Mouse (Mus musculus): Measurements from ENCODE around the gene Pm20d1. TPM values are rescaled to one million over a fixed set of nuclear protein-coding genes. Genes with fewer than 3 reads are reported as not detected.

Gene Pm20d1
- total and polyA plus RNA-seq, 3 experiments: not detected

DNA sequence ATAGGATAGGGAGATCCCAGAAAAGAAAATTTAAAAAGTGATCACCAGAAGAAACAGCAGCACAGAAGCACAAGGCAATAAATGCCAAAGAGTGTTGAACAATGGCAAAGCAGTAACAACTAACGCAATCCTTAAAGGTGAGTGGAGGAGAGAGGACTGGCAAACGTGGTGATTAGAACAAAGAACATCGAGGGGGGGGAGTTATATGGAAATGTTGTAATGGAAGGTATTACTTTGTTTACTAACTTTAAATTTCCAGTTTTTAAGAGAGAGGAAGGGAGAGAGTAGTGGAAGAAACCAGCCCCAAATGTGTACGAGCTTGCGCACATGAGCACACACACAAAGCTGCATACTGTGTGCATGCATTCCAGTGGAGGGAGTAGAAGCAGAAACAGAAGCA, 68.4 kb downstream of the Pm20d1 start:
- Histone ChIP-seq H3K27me3 (ENCODE audit: control insufficient read depth in 1 of 2, insufficient read depth in 2 of 2, low read length in 2 of 2) (peaks cover 0 to 1% of the 10 kb centered on the region in 2 experiments; a peak in 1 of 4 replicates), H3K4me3 (ENCODE audit: control insufficient read depth in 1 of 2, insufficient read depth in 1 of 2, low read depth in 2 of 2, low read length in 2 of 2) (no peak overlapping the region), H3K27ac (ENCODE audit: control insufficient read depth, low read depth, low read length) (no peak overlapping the region), H3K4me1 (ENCODE audit: control insufficient read depth in 1 of 2, insufficient read depth in 2 of 2, low read length in 2 of 2) (peaks cover 0 to 10% of the 10 kb centered on the region in 2 experiments; a peak in 3 of 4 replicates), H3K9ac (ENCODE audit: control insufficient read depth, low read depth, low read length, poor library complexity, severe bottlenecking) (no peak overlapping the region; the same call in 1 of the 2 replicates), H3K9me3 (replicated peaks; ENCODE audit: insufficient read depth, low read length) (no peaks in the 10 kb centered on the region), H3K36me3 (ENCODE audit: control insufficient read depth in 1 of 2, insufficient read depth in 2 of 2, low read length in 2 of 2) (peaks cover 0 to 8% of the 10 kb centered on the region in 2 experiments; a peak in 2 of 4 replicates), H3K79me2 (ENCODE audit: control insufficient read depth, insufficient read depth, low read length, poor library complexity) (peaks cover 9% of the 10 kb centered on the region)
- TF ChIP-seq JUND (IDR thresholded peaks at IDR 0.05; ENCODE audit: low read depth, low read length) (no peak), MYC (IDR thresholded peaks at IDR 0.05; ENCODE audit: low read depth, low read length) (no peak), E2F4 (IDR thresholded peaks at IDR 0.05; ENCODE audit: borderline replicate concordance, low read depth, low read length) (no peak), ELF1 (IDR thresholded peaks at IDR 0.05; ENCODE audit: low read depth, low read length) (no peak), GATA1 (IDR thresholded peaks at IDR 0.05; ENCODE audit: low read depth, low read length) (no peak), RAD21 (IDR thresholded peaks at IDR 0.05; ENCODE audit: low read depth, low read length) (no peak), NELFE (IDR thresholded peaks at IDR 0.05; ENCODE audit: low read depth, low read length) (no peak), TBP (IDR thresholded peaks at IDR 0.05; ENCODE audit: low read depth, low read length) (no peak), USF1 (IDR thresholded peaks at IDR 0.05; ENCODE audit: low read depth, low read length) (no peak), CTCF (IDR thresholded peaks at IDR 0.05 in 2 of 3, conservative IDR thresholded peaks at IDR 0.05 in 1 of 3; ENCODE audit: control insufficient read depth in 1 of 3, insufficient read depth in 1 of 3, low read depth in 2 of 3, low read length in 3 of 3, poor library complexity in 1 of 3, severe bottlenecking in 1 of 3) (no peak), MAX (IDR thresholded peaks at IDR 0.05; ENCODE audit: low read length) (no peak), KAT2A (conservative IDR thresholded peaks at IDR 0.05; ENCODE audit: low read depth, low read length) (no peak), ETS1 (IDR thresholded peaks at IDR 0.05; ENCODE audit: low read depth, low read length) (no peak), TCF12 (IDR thresholded peaks at IDR 0.05; ENCODE audit: low read depth, low read length) (no peak)
- DNase-seq (ENCODE audit: low read depth, low spot score): no peak

DNA sequence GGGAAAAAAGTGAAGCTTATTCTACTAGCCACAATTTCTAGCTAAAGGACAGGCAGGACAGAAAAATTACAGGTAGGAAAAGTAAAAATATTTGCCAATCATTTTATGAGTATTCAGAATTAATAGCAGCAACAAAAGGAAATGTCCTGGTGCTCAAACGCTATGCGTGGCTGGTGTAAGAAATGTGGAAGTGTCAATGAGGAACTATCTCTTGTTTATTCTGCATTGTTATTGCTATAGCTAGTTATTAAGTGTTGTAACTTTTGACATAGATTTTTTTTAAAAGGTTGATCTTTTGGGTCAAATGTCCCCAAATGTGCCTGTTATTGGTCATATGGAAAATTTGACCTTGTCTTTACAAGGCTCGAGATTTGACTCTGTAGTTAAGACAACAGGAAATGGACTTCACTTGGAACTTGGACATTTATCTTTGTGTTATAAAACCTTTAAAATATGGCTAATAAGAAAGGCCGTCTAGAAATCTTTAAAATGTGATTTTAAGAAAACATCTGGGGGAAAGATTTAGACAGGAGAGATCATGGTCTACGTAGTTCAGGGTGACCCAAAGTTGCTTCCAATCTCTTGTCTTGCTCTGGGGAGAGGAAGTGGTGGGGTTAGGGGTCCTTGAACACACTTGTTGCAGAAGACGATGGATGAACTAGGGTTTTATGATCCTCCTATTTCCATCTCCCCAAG, 69.3 kb downstream of the Pm20d1 start:
- H3K4me3 ChIP-seq (ENCODE audit: control insufficient read depth in 1 of 2, insufficient read depth in 1 of 2, low read depth in 2 of 2, low read length in 2 of 2): peak overlapping the region; percentile 18 to 97
- peak overlapping the region; percentile 80 for H3K27ac ChIP-seq (ENCODE audit: control insufficient read depth, low read depth, low read length)
- DNase-seq (ENCODE audit: low read depth, low spot score): peak; percentile 83
- TF ChIP-seq MYC (IDR thresholded peaks at IDR 0.05; ENCODE audit: low read depth, low read length): no peak
- TF ChIP-seq MEF2A (IDR thresholded peaks at IDR 0.05; ENCODE audit: extremely low read depth, insufficient replicate concordance, low read depth, low read length, poor library complexity, severe bottlenecking): no peak
- TF ChIP-seq POLR2AphosphoS2 (IDR thresholded peaks at IDR 0.05; ENCODE audit: low read length): peak; percentile 97
- no peak for TF ChIP-seq TAL1 (IDR thresholded peaks at IDR 0.05; ENCODE audit: low read length)
- peak; percentile 59; the same call in 1 of the 2 replicates for TF ChIP-seq SIN3A (IDR thresholded peaks at IDR 0.05; ENCODE audit: low read length)
- peak; percentile 34; the same call in 1 of the 2 replicates for TF ChIP-seq POLR2AphosphoS5 (IDR thresholded peaks at IDR 0.05; ENCODE audit: borderline replicate concordance, low read depth, low read length)
- TF ChIP-seq BHLHE40 (IDR thresholded peaks at IDR 0.05; ENCODE audit: borderline replicate concordance, low read depth, low read length): no peak
- TF ChIP-seq UBTF (IDR thresholded peaks at IDR 0.05; ENCODE audit: borderline replicate concordance, insufficient read depth, low read depth, low read length): no peak
- TF ChIP-seq ZC3H11A (IDR thresholded peaks at IDR 0.05; ENCODE audit: low read depth, low read length): no peak
- TF ChIP-seq CHD1 (IDR thresholded peaks at IDR 0.05; ENCODE audit: low read depth, low read length): no peak
- no peak for TF ChIP-seq CHD2 (IDR thresholded peaks at IDR 0.05; ENCODE audit: low read length)
- no peak for TF ChIP-seq EP300 (IDR thresholded peaks at IDR 0.05; ENCODE audit: low read depth in 1 of 2, low read length in 2 of 2)
- TF ChIP-seq ZKSCAN1 (IDR thresholded peaks at IDR 0.05; ENCODE audit: low read depth, low read length): no peak
- peak; percentile 36; the same call in 1 of the 2 replicates for TF ChIP-seq ELF1 (IDR thresholded peaks at IDR 0.05; ENCODE audit: low read depth, low read length)
- peak; percentile 58 for TF ChIP-seq MXI1 (IDR thresholded peaks at IDR 0.05; ENCODE audit: low read depth, low read length)
- TF ChIP-seq RAD21 (IDR thresholded peaks at IDR 0.05; ENCODE audit: low read depth, low read length): no peak
- peak; percentile 99 for TF ChIP-seq TBP (IDR thresholded peaks at IDR 0.05; ENCODE audit: low read depth, low read length)
- peak; percentile 89 for TF ChIP-seq ETS1 (IDR thresholded peaks at IDR 0.05; ENCODE audit: low read depth, low read length)
- TF ChIP-seq NRF1 (IDR thresholded peaks at IDR 0.05; ENCODE audit: insufficient read depth, low read depth, low read length, poor library complexity, severe bottlenecking): no peak
- peak; percentile 74 for TF ChIP-seq NELFE (IDR thresholded peaks at IDR 0.05; ENCODE audit: low read depth, low read length)
- TF ChIP-seq MYB (IDR thresholded peaks at IDR 0.05; ENCODE audit: low read depth, low read length): no peak
- TF ChIP-seq MAX (IDR thresholded peaks at IDR 0.05; ENCODE audit: low read length): no peak

More for the DNA sequence above, 69.3 kb downstream of the Pm20d1 start:
- H3K4me1 ChIP-seq (ENCODE audit: control insufficient read depth in 1 of 2, insufficient read depth in 2 of 2, low read length in 2 of 2): peaks cover 0 to 10% of the 10 kb centered on the region in 2 experiments; a peak in 3 of 4 replicates
- H3K9me3 ChIP-seq (replicated peaks; ENCODE audit: insufficient read depth, low read length): no peaks in the 10 kb centered on the region
- H3K9ac ChIP-seq (ENCODE audit: control insufficient read depth, low read depth, low read length, poor library complexity, severe bottlenecking): peak overlapping the region; percentile 62
- peaks cover 0 to 8% of the 10 kb centered on the region in 2 experiments; a peak in 2 of 4 replicates for H3K36me3 ChIP-seq (ENCODE audit: control insufficient read depth in 1 of 2, insufficient read depth in 2 of 2, low read length in 2 of 2)
- H3K79me2 ChIP-seq (ENCODE audit: control insufficient read depth, insufficient read depth, low read length, poor library complexity): peaks cover 9% of the 10 kb centered on the region
- peaks cover 0 to 1% of the 10 kb centered on the region in 2 experiments; a peak in 1 of 4 replicates for H3K27me3 ChIP-seq (ENCODE audit: control insufficient read depth in 1 of 2, insufficient read depth in 2 of 2, low read length in 2 of 2)

Measured in MEL (cell line).